Mouse (Mus musculus) A20 (cell line): ENCODE results near the gene Mgat5b.

Source experiments
- DNase-seq: peaks from one replicate; pipeline ENCODE4 v3.0.0-alpha.2; 2011; ENCODE audit warnings: low read depth, low spot score

Gene Mgat5b

GRCm38 (mm10) chr11:116980313-116980712 lies 61.6 kb downstream of the Mgat5b start:
- no peak for DNase-seq

DNA sequence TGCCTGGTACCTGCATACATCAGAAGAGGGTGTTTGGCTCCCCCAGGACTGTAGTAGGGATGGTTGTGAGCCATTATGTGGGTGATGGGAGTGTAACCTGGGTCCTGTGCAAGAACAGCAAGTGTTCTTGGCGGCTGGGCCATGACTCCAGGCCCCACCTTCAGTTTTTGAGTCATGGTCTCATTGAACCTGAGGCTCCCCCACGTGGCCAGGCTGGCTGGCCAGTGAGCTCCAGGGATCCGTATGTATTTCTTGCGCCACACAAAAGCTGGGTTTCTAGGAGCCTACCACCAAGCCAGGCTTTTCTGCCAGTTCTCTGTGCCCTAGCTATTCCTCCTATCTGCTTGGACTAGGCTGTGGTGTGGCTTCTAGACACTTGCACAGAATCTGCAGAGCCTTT lies 63.9 kb downstream of the Mgat5b start:
- DNase-seq: peak; percentile 13

- DNase-seq: no peak
These were observed 67.1 kb downstream of the Mgat5b start for GRCm38 (mm10) chr11:116985504-116986385.

DNA sequence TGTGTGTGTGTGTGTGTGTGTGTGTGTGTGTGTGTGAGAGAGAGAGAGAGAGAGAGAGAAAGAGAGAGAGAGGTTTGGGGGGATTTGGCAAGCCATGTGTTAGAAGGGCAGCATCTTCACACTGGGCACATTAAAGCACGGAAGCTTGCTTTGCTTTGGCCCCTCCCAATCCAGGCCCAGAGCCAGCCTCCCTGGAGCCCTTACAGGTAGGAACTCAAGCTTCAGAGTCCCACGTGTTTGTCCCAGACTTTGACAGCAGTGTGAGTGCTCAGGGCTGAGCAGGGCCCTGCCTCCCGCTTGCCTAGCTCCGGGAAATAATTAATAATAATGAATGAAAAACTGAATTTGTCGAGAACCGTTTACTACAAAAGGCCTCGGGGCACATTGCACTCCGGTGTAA lies 69.5 kb downstream of the Mgat5b start:
- DNase-seq: no peak

DNA sequence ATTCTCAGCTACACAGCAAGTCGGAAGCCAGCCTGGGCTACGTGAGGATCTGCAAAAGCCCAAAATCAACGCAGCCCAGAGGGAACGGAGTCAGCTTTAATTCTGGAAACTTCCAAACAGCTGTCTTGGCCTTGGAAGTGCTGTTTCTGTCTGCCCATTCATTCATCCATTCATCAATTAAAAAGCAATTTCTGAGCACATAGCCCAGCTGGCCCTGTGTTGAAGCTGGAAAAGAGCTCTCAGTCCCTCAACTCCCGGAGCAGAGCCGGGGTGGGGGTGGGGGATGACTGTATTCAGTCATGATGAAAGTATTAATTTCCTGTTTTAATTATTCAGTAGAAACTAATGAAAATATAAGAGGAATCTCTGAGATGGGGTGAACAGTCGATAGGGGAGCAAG lies 71.6 kb downstream of the Mgat5b start:
- DNase-seq: no peak

- no peak for DNase-seq
These were observed 72.7 kb downstream of the Mgat5b start for GRCm38 (mm10) chr11:116991410-116991809.

GRCm38 (mm10) chr11:116991964-116992363 lies 73.3 kb downstream of the Mgat5b start:
- no peak for DNase-seq

GRCm38 (mm10) chr11:116994095-116994582 lies 75.5 kb downstream of the Mgat5b start:
- peak; percentile 81 for DNase-seq

DNA sequence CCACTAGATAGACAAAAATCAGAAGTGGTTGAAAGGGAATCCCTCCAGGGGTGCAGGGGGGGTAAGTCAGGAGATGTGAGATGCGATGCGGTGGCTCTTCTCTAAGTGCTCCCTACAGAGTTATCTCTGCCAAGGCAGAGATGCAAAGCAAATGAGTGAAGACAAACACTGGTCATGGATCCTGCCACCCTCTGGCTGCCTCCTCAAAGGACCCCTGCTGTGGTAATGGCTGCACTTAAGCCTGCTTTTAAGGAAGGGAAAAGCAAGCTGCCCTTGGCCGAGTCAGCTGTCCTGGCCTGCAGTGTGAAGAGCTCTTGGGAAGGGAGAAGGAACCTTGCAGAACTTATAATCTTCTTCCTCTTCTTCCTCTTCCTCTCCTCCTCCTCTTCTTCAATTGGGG lies 78.3 kb downstream of the Mgat5b start:
- no peak for DNase-seq

DNA sequence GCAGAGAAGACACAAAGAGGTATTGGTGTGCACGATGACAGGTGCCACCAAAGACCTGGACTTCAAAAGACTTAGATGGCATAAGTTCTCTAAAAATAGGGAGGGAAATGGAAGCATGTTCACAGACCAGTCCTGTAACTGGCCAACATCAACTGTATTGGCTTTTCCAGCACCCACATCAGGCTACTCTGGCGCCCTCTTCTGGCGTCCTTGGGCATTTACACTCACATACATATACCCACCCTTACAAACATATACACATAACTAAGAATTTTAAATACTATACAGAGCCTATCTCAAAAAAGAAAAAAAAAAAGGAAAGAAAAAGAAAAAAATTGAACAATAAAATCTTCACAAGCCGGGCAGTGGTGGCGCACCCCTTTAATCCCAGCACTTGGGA lies 80.3 kb downstream of the Mgat5b start:
- DNase-seq: peak; percentile 32

DNA sequence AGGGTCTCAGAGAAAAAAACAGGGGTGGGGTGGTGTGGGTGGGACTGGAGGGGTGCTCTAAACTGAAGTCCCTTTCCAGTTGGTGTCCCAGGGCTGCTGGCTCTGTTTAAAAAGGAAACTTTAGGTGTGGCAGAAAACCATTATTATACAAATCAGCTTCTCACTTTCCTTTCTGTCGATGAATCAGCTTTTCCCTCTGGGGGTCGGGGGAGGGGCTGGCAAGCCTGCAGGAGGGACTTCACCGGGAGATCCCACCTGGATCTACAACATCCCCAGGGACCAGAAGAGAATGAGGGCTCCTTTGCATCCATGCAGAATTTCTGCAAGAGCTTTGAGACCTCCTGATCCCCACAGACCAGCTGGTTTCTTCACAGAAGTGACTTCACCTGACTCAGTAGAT lies 81.6 kb downstream of the Mgat5b start:
- DNase-seq: no peak

GRCm38 (mm10) chr11:117001789-117002188 lies 83.1 kb downstream of the Mgat5b start:
- DNase-seq: no peak

- no peak for DNase-seq
These were observed 84.8 kb downstream of the Mgat5b start for GRCm38 (mm10) chr11:117003503-117003902.

DNA sequence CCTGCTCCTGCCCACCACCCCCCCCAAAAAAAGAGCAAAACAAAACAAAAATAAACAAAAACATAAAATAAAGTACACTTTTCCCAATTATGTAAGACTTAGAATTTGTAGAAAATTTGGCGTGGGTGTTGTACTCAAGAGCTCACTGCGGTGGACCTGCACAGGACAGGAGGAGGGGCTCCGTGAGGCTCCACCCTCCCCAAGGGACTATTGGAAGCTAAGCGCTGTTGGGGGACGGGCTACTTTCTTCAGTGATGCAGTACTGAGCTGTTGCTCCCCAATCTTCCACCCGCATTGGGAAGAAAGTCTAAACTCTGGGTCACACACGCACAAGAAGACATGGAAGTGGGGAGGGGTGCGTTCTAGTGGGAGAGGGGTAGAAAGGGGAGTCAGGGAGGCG lies 85.6 kb downstream of the Mgat5b start:
- no peak for DNase-seq

- DNase-seq: no peak
These were observed 98.8 kb downstream of the Mgat5b start for GRCm38 (mm10) chr11:117017462-117017861.

- peak; percentile 73 for DNase-seq
These were observed 99.7 kb downstream of the Mgat5b start for GRCm38 (mm10) chr11:117018410-117018809.

DNA sequence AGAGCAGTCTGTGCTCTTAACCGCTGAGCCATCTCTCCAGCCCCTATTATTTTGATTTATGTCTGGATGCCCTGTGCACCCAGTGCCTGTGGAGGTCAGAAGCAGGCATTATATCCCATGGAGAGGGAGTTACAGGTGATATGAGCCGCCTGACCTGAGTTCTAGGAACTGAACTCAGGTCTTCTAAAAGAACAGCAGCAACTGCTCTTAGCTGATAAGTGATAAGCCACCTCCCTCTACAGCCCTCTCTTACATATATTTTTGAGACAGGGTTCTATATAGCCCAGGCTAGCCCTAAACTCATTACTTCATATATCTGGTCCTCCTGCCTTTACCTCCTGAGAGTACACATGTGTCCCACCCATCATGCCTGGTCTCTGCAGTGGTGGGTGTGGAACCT lies 102.4 kb downstream of the Mgat5b start:
- no peak for DNase-seq

- no peak for DNase-seq
These were observed 104.9 kb downstream of the Mgat5b start for GRCm38 (mm10) chr11:117023537-117023936.

DNA sequence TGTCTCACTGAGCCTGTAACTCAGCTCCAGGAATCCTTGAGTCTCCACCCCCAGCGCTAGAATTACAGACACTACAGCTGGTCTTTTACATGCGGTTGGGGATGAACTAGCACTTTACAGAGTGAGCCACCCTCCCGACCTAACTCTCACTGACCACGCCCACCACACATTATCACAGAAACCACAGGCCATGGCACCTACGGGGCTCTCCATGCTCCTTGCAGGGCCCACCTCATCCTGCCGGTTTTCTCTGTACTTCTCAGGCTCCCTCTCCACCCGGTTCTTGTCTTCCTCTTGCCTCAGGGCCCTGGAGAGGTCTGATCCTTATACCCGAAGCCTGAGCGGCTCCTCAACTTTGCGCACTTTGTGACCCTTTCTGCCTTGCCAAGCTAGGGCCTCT lies 109.0 kb downstream of the Mgat5b start:
- no peak for DNase-seq

DNA sequence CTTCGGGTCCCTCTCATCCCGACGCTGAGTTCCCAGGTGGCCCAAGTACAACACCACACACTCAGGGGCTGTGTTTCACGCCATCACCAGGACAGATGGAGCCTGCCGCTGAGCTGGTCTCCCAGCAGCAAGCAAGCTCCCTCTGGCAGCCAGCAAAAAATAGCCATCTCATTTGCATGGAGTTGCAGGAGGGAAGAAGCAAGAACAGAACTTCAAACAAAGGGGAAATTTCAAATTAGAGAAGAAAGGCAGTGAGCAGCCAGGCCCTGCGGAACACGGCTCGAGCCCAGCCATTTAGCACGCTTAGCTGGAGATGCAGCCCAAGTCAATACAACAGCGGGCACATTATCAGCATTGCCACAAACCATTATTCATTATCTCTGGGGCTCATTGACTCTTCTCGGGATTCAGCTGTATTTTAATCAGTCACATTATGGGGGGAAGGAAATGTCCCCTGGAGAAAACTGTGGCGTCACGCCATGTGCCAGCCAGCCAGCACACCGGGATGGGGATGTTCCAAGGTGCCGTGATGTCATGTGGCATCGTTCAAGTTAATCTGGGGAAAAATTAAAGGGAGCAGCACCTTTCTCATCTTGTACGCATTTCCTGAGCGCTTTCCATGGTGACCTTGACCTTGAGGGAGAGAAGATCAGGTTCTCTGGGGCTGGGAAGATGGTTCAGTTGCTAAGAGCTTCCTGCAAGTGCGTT lies 110.4 kb downstream of the Mgat5b start:
- peak; percentile 56 for DNase-seq

GRCm38 (mm10) chr11:117029569-117029955 lies 110.9 kb downstream of the Mgat5b start:
- no peak for DNase-seq

GRCm38 (mm10) chr11:117030018-117030417 lies 111.4 kb downstream of the Mgat5b start:
- no peak for DNase-seq
